Mouse (Mus musculus) heart, adult 10 weeks (tissue): ENCODE measurements around the gene Olfr970. TPM values are rescaled to one million over a fixed set of nuclear protein-coding genes. Genes with fewer than 3 reads are reported as not detected.

Experiments used
- polyA plus RNA-seq: library from polyadenylated mRNA; stranded (reverse); fragments of 350-450 nt; fragmentation: Illumina TruSeq; extraction: RNeasy Lipid Tissue Mini Kit (QIAGEN cat#74804); gene quantifications from one replicate; pipeline ENCODE4 v1.2.3, GENCODE M21; 2014; ENCODE audit warnings: low read depth, low replicate concordance

Olfr970 gene
- polyA plus RNA-seq: not detected

GRCm38 (mm10) chr9:39808560-39808959 is at the start of gene Olfr970:
TSS of gene Olfr970 (plus strand) at chr9:39808860.

GRCm38 (mm10) chr9:39783153-39783552 is 25.5 kb upstream of the Olfr970 start, which contains the start of gene Olfr968:
TSS of gene Olfr968 (minus strand) at chr9:39783253.

GRCm38 (mm10) chr9:39790558-39790957 is 18.1 kb upstream of the Olfr970 start, which contains the start of gene Olfr969:
TSS of gene Olfr969 (plus strand) at chr9:39790945.

GRCm38 (mm10) chr9:39836576-39836975 is 27.9 kb downstream of the Olfr970 start, which contains the start of gene Olfr971:
TSS of gene Olfr971 (plus strand) at chr9:39836876.

GRCm38 (mm10) chr9:39866122-39866521 is 57.5 kb downstream of the Olfr970 start, which contains the start of gene Olfr972:
TSS of gene Olfr972 (plus strand) at chr9:39866422.

Other genes with a start within 250 kb of the Olfr970 start
- not detected for gene Olfr959, start 233.3 kb upstream of the Olfr970 start, polyA plus RNA-seq
- gene AW551984, start 204.5 kb upstream of the Olfr970 start, polyA plus RNA-seq: 0.26 TPM
- not detected for gene Olfr148, start 198.2 kb upstream of the Olfr970 start, polyA plus RNA-seq
- not detected for gene Olfr960, start 187.5 kb upstream of the Olfr970 start, polyA plus RNA-seq
- gene Olfr961, start 163.8 kb upstream of the Olfr970 start, polyA plus RNA-seq: not detected
- not detected for gene Olfr963, start 141.7 kb upstream of the Olfr970 start, polyA plus RNA-seq
- gene Olfr149, start 101.7 kb upstream of the Olfr970 start, polyA plus RNA-seq: not detected
- gene Olfr965, start 97.5 kb upstream of the Olfr970 start, polyA plus RNA-seq: not detected
- gene Olfr150, start 77.9 kb upstream of the Olfr970 start, polyA plus RNA-seq: not detected
- not detected for gene Olfr967, start 62.6 kb upstream of the Olfr970 start, polyA plus RNA-seq
- gene Olfr968, start 25.6 kb upstream of the Olfr970 start, polyA plus RNA-seq: not detected
- gene Olfr969, start 17.9 kb upstream of the Olfr970 start, polyA plus RNA-seq: not detected
- not detected for gene Olfr971, start 28.0 kb downstream of the Olfr970 start, polyA plus RNA-seq
- not detected for gene Olfr972, start 57.6 kb downstream of the Olfr970 start, polyA plus RNA-seq
- gene Olfr229, start 98.5 kb downstream of the Olfr970 start, polyA plus RNA-seq: not detected
- not detected for gene Olfr974, start 128.6 kb downstream of the Olfr970 start, polyA plus RNA-seq
- gene Olfr975, start 143.2 kb downstream of the Olfr970 start, polyA plus RNA-seq: not detected
- gene Olfr976, start 152.3 kb downstream of the Olfr970 start, polyA plus RNA-seq: not detected
- not detected for gene Olfr978, start 183.3 kb downstream of the Olfr970 start, polyA plus RNA-seq
- not detected for gene Olfr979, start 194.6 kb downstream of the Olfr970 start, polyA plus RNA-seq
- not detected for gene Olfr980, start 200.7 kb downstream of the Olfr970 start, polyA plus RNA-seq
- gene Olfr981, start 212.6 kb downstream of the Olfr970 start, polyA plus RNA-seq: not detected